Mouse (Mus musculus): ENCODE measurements around the gene Prkag2.

Gene Prkag2

GRCm38 (mm10) chr5:25100516-25101125, at the start of gene Prkag2:
Prkag2 (minus strand) TSS chr5:25100642.
- peak; percentile 65 to 66 for DNase-seq

- DNase-seq: no peak
Measured at GRCm38 (mm10) chr5:25149331-25149965, 49.0 kb upstream of the Prkag2 start.

- no peak for DNase-seq
Measured at GRCm38 (mm10) chr5:25146705-25147104, 46.3 kb upstream of the Prkag2 start.

GRCm38 (mm10) chr5:25127865-25128264, 27.4 kb upstream of the Prkag2 start:
- DNase-seq: no peak

GRCm38 (mm10) chr5:25125884-25126560, 25.6 kb upstream of the Prkag2 start:
- no peak for DNase-seq

GRCm38 (mm10) chr5:25122534-25122933, 22.1 kb upstream of the Prkag2 start:
- DNase-seq: no peak

GRCm38 (mm10) chr5:25119148-25119547, 18.7 kb upstream of the Prkag2 start:
- no peak for DNase-seq

GRCm38 (mm10) chr5:25115997-25116396, 15.6 kb upstream of the Prkag2 start:
- DNase-seq: peak in 1 of 2 experiments; percentile 19

GRCm38 (mm10) chr5:25115216-25115615, 14.8 kb upstream of the Prkag2 start:
- no peak for DNase-seq

GRCm38 (mm10) chr5:25114110-25114509, 13.7 kb upstream of the Prkag2 start:
- DNase-seq: no peak

- DNase-seq: no peak
Measured at GRCm38 (mm10) chr5:25110314-25110713, 9.9 kb upstream of the Prkag2 start.

- DNase-seq: no peak
Measured at GRCm38 (mm10) chr5:25105748-25106147, 5.3 kb upstream of the Prkag2 start.

GRCm38 (mm10) chr5:25101126-25101523, 683 bp upstream of the Prkag2 start:
- no peak for DNase-seq

- peak in 1 of 2 experiments; percentile 31 for DNase-seq
Measured at GRCm38 (mm10) chr5:25100157-25100515, 306 bp downstream of the Prkag2 start.

GRCm38 (mm10) chr5:25099367-25100156, 880 bp downstream of the Prkag2 start:
- DNase-seq: peak; percentile 65 to 69

- no peak for DNase-seq
Measured at GRCm38 (mm10) chr5:25097891-25098290, 2.6 kb downstream of the Prkag2 start.

GRCm38 (mm10) chr5:25096431-25096830, 4.0 kb downstream of the Prkag2 start:
- DNase-seq: no peak

- no peak for DNase-seq
Measured at GRCm38 (mm10) chr5:25092630-25093245, 7.7 kb downstream of the Prkag2 start.

GRCm38 (mm10) chr5:25089258-25089972, 11.0 kb downstream of the Prkag2 start:
- DNase-seq: no peak

- peak; percentile 75 to 81 for DNase-seq
Measured at GRCm38 (mm10) chr5:25088633-25089032, 11.8 kb downstream of the Prkag2 start.

- no peak for DNase-seq
Measured at GRCm38 (mm10) chr5:25088111-25088510, 12.3 kb downstream of the Prkag2 start.

GRCm38 (mm10) chr5:25087064-25087463, 13.4 kb downstream of the Prkag2 start:
- DNase-seq: peak; percentile 57 to 63

Measured in cerebellum, postnatal 10 days (tissue).